Mouse (Mus musculus) urinary bladder, adult 18-20 months (tissue): Measurements from ENCODE around the gene Kdm4b.

Experiments
- DNase-seq, 2 experiments: peaks; one replicate each; pipeline ENCODE4 v3.0.0; 2022; ENCODE audit warnings: low spot score in 2 of 2, mixed read lengths in 2 of 2

Kdm4b gene

DNA sequence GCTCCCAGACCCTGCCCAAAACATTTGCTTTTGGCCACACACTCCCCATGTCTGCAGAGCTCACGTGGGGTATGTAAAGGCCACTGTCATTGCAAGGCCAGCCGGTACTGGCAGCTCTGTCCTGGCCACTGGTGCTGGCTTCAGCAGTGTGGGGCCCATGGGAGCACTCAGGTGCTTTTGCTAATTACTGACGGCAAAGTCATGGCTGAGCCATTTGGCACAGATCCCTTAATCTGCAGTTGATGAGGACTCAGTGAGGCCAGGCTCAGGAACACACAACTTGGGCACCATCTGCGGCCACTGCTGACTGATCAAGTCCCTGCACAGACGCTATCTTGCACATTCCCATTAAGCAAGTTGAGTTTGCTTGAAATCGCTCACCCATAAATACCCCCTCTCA lies 59.0 kb downstream of the Kdm4b start:
- no peak for DNase-seq

DNA sequence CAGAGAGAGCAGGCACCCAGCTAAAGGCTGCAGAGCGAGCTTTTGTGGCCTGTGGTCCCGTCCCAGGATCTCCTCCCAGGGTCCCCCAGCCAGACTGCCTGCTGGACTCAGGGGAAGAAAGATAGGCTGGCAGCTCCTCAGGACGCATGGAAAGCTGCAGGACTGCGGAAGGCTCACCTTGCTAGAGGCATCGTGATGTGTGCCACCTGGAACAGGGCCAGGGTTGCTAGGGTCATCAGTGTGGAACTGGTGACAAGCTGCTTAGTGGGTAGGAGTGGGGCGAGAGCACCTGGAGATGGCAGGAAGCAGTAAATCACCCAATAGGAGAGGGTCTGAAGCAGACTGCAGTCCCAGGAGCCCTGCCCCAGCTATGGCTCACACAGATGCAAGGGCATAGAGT lies 61.8 kb downstream of the Kdm4b start:
- no peak for DNase-seq

DNA sequence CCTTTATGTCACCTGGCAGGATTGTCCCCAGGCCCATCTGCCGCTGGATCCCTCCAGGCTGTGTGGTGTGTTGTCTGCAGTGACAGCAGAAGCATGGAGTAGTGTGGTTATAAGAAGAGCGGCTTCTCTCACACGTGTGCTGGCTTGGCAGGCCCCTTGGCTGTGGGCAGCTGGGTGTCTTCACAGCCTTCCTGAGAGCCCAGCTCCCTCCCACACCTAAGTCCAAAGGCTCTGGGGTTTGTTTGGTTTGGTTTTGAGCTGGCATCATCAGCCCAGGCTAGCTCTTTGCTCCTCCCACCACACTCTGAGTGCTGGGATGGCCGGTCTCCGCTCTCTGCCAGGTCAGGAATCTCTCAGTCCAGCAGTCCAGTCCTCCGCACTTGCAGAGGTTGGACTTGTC lies 67.4 kb downstream of the Kdm4b start:
- DNase-seq = no peak

DNA sequence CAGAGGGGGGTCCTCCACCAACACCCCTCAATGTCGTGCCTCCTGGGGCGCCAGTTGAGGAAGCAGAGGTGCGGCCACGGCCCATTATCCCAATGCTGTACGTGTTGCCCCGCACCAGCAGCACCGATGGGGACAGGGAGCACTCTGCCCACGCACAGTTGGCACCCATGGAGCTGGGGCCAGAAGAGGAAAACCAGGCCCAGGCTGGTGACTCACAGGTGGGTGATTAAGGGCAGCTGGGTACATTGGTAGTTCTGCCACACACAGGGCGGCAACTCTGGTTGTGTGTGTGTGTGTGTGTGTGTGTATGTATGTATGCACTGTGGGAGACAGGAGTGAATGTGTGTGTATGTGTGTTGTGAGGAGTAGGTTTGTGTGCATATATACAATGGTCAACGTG lies 68.0 kb downstream of the Kdm4b start:
- no peak for DNase-seq

DNA sequence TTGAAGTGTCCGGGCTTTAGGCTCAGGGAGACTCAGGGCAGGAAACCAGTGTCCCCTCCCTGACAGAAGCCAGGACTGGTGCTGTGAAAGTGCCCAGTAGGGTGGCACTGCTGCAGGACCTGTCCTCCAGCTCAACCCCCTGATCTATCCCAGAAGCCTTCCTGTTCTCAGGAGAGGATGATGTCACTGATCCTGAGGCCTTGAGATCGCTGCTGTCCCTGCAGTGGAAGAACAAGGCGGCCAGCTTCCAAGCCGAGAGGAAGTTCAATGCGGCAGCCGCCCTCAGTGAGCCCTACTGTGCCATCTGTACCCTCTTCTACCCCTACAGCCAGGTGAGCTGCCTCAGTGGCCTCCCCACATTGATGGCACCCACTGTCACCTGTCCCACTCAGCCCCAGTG lies 70.2 kb downstream of the Kdm4b start:
- DNase-seq = no peak

DNA sequence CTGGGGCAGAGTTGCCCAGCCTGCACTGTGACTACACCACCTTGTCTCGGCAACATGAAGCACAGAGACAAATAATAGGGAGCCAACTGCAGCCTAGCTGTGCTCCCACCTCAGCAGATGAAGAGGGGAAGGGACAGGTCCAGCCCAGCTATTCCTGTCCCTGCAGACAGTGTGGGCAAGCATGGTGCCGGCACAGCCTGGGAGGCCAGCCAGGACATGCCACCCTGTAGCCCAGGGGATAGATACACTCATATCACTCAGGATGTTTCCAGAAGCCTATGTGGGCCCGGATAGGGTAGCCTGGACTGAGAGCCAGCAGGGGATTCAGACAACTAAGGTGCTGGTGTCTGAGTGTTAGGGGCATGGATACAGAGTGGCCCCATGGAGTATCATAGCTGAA lies 74.4 kb downstream of the Kdm4b start:
- no peak for DNase-seq

DNA sequence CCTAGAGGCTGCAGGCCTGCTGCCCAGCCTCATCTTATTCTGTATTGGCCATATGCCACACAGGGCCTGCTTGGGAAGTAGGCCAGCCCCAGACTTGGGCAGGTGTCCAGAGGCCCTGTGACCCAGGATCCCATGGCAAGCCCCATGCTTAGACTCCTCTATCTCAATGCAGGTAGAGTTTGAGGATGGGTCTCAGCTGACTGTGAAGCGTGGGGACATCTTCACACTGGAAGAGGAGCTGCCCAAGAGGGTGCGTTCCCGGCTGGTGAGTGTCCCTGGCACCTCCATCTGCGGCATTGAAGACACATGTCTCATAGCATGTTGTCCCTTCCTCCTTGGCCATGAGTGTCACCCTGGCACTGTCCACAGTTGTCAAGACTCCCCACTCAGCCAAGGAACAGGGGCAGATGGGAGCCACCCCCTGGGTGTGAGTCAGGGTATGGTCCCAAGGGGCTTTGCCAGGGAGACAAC lies 75.2 kb downstream of the Kdm4b start:
- DNase-seq = no peak

DNA sequence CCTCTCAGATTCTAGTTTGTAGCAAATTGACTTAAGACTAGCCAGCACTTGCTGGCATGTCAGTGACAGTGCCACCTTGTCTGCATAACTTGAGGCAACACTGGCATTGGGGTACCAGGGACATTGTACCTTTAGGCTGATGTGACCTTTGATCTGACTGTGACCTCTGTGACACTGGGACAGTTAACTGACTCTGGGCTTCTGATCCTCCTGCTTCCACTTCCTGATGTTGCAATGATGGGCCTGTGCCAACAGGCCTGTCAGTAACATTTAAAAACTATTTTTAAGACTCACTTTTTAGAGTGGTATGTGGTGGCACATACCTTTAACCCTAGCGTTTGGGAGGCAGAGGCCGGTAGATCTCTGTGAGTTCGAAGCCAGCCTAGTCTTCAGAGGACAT lies 79.5 kb downstream of the Kdm4b start:
- DNase-seq = no peak

DNA sequence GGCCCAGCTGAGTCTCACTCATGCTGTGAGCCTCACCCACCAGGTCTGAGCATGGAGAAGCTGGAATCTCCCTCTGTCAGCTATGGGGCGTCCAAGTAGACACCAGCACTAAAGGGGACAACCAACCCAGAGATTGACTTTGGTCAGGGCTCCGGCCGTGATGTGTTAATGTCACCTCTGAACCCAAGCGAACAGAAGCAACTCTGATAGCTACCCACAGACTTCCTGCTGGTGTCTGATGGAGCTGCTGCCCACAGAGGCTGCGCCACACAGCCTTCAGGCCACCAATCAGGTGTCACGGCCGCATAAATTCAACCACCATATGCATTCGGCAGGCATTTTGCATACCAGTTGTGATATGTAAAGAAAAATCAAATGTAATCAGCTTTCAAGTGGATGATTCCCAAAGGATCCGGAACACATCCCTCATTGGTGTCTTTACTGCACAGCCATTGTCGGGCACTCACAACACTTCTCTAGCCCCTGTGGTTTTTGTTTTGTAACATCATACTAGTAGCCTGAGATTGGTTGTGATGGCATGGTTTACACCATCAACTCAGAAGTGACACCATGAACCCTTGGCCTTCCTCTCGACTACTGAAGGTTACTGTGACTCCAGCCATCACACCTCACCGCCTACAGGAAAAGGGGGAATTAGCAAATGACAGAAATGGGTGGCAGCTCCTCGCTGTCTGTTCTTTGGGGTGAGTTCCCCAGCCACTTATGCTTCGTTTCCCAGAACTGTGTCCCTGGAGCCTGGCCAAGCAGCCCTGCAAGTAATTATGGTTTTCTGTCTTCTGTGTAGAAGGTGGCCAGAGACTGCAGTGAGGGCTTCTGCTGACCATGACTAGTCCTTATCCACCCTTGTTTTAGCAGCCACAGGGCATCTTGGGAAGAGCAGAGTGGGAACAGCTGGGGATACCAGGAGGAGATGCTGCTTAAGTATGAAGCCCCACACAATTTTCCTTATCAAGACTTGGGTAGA lies 80.3 kb downstream of the Kdm4b start:
- no peak for DNase-seq

DNA sequence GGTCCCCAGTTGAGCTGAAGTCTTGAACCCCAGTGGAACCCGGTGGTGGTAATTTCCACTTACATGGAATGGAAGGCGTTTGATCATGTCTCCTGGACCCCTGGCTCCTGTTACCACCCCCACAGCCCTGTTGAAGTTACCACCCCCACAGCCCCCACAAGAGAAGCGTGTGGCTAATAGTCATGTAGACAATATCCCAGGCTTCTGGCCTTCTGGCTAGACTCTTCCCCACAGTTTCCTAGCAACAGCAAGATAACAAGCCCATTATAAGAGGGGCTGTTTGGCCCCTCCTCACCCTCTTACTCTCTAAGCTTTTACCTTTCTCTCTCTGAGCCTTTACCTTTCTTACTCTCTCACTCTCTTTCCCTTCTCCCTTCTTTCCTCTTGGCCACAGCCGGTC lies 81.0 kb downstream of the Kdm4b start:
- DNase-seq = no peak

DNA sequence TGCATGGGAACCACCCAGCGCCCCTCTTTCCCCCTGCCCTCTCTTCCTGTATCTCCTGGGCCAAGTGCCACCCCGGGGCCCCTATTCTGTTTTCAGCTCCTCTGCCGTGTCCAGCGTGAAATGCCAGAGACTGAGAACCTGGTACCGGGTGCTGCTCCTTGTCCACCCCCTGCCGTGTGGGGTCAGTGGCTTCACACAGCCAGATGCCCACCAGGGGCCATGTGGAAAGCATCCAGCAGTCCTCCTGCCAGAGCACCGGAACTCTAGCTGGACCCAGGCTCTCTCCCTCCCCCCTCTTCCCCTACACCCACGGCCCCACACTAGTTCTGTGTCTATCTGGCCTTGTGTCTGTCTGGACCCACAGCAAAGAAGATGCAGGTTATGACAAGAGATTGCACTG lies 81.5 kb downstream of the Kdm4b start:
- DNase-seq = no peak

DNA sequence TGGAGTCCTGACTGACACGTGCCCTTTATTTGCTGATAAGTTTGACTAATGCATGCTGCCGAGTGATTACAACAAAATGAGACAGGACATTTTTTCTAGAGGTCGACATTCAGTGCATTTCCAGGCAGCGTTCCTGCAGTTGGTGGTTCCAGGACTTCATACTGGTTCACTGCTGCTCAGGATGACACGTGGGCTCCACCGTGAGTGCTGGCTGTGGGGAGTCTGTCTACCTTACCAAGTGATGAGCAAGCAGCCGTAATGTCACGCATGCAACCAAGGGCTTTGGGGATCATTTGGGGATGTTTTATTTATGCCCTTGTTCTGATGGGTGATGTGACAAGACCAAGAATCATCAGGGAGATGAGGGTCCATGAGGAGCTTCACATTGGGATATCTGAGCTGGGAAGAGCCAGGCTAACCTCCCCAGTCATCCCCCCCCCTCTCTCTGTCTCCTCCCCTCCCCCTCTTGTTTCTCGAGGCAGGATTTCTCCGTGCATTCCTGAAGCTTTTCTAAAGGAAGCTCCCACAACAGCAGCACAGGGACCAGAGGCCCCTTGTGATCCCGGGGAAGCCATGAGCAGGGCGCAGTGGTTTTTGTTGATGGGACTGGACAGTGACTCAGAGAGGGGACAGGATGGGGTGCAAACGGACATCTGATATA lies 83.2 kb downstream of the Kdm4b start:
- no peak for DNase-seq

DNA sequence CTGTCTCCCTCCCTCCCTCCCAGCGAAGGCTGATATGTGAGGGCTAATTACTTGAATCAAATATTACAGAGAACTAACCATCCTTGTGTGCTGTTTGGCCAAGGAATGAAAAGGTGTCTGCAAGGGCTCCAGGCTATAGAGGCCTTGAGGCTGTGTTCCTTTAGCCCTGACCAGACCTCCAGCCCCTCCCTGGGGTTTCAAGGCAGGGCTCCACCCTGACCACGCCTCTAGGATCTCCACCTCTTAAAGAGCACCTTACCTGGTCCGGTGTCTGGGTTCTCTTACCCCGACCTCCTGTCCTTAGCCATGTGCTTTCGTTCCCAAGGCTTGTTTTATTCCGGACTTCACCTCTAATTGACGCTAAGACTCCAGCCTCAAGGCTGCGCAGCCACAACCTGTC lies 83.9 kb downstream of the Kdm4b start:
- DNase-seq = no peak

DNA sequence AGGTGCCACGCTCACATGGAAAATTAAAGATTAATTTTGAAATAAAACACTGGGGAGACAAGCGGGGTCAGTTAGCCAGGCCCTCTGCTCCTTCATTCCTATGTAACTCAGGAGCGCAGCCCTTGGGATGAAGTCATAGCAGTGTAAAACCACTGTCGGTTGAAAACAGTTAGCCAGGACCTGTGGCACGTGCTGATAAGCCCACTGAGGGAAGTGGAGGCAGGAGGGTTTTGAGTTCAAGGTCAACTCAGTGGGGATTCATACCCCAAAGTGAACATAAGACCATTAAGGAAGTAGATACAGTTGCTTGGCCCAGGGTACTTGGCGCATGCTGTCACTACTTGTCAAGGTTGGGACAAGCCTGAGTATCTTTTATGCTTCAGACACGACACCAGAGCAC lies 85.6 kb downstream of the Kdm4b start:
- DNase-seq = no peak

DNA sequence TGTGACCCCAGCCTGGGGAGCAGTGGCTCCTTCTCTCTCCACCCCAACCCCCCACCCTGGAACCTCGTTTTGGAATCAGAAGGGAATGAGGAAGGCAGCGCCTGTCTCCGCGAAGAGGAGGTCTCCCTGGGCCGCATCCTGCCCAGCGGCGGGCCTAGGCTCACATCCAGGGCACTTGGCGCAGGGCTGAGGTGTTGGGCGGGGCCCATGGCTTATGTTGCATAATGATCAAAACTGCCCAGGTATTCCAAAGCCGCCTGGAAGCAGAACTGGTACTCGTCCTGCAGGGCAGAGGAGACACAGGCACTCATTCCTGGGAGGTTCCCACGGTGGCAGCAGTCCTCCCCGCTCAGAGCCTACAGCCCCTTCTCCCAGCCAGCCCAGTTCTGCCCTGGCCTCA lies 87.3 kb downstream of the Kdm4b start:
- DNase-seq = no peak

DNA sequence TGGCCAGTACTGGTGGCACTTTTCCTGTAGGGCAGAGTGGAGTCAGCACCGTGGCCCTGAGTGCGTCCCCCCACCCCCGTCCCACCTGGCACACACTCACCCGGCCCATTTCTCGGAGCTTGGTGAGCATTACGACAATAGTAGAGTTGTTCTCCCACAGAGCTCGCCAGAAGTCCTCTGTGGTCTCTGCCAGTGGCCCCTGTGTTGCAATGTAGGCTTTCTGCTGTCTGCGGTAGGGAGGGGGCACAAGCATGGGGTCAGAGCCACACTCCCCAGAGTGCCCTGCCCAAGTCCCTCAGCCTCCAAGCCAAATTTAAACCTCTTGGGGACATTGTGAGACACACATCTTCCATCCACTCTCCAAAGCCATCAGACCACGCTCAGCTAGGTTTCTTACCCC lies 88.9 kb downstream of the Kdm4b start:
- DNase-seq = no peak

DNA sequence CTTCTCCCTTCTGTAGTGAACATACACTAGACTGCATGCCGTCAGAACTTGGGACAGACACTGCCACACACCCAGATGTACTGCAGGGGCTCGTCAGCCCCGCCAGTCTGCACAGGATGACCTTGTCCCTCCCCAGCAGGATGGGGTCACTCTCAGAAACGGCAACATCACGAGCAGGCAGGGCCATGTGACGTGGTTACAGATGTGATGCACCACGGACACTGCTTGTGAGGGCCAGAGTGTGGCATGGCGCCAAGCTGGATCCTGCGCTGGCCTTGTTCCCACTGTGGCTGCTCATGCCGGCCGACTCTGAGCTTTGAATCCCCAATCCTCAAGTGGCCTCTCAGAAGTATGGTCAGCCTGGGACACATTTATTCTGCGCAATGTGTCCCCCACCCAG lies 92.4 kb downstream of the Kdm4b start:
- DNase-seq = no peak

DNA sequence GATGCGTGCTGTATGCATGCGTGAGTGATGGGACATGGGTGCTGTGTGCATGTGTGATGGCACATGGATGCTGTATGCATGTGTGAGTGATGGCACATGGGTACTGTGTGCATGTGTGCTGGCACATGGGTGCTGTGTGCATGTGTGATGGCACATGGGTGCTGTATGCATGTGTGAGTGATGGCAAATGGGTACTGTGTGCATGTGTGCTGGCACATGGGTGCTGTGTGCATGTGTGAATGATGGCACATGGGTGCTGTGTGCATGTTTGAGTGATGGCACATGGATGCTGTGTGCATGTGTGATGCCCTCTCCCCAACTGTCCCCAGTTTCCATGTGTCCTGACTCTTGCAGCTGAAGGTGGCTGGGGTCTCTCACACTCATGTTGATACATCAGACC lies 94.2 kb downstream of the Kdm4b start:
- no peak for DNase-seq

DNA sequence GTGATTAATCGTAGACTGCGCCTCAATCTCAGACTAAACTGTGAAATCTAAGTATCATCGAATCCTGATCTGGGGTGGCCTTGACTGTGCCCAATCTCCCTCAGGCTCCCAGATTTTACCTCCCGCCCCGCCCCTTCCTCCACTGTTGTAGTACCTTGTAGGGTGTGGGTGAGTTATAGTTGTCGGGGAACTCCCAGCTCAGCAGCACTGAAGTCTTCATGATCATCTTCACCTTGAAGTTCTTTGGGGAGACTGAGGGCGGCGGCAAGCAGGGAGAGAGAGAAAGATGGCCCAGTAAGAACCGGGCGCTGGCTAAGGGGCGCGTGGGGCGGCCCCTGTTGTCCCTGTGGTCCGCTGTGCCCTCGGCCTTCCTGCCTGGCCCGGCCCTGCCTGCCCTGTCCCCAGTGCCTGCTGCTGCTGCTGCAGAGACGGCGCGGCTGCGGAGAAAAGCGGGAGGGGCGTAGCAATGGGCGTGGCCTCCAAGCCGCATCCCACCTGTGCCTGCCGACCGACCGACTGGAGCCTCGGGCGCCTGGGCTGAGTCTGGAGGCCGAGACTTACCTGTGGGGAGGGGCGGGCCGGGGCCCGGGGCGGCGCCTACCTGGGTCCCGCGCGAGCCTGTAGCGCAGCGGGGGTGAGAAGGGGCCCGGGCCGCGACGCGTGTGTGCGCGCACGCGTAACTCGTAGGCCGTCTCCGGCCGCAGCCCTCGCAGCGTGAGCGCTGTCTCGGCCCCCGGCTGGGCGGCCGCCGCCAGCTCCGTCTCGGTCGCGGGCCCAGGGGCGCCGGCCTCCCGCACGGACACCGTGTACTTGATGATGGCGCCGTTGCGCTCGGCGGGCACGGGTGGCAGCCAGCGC lies 99.1 kb downstream of the Kdm4b start:
- DNase-seq = peak; percentile 64 to 69

DNA sequence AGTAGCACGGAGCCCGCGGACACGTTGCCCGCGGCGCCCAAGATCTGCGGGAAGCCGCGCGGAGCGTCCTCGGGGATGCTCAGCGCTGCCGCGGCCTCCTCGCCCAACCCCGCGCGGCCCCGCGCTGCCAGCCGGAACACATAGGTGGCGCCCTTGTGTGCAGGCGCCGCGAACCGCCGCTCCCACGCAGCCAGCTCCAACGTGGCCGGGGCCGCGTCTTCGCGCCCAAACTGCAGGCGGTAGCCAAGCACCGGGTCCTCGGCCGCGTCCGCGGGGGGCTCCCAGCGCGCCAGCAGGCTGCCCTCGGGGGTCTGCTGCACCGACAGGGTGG lies 99.7 kb downstream of the Kdm4b start:
- DNase-seq = peak; percentile 54 to 88

DNA sequence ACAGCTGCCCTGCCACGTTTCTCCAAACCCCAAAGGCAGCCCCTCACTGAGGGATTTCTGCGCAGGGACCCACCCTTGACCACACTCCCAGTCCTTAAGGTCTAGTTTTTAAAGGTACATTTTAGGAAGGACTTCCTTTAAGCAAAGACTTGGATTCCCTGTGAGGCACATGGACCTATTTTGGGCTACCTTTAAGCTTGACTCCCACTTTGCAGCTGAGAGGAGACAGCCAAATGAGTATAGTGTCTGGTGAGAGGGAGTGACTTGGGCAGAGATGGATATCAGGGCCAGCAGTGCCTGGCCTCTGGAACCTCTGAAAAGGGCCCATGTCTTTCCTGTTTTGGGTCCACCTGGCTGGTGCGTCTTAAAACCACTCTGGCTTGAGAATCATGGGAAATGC lies 100.1 kb downstream of the Kdm4b start:
- no peak for DNase-seq

DNA sequence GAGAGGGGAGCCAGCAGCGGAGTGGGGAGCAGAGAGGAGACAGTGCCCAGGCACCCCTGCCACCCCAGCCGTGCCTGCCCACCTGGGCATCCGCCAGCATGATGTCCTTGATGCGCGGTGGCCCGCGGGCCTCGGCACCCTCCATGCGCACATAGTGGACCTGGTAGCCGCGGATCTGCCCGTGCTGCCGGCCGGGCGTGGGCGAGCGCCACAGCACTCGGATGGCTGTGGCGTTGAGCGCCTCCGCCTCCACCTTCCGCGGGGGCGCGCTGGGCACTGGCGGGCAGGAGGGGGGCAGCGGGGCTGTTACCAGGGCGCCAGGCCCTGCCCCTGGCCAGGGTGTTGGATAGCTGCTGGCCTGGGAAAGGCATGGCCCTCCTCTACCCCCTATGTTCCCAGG lies 102.0 kb downstream of the Kdm4b start:
- no peak for DNase-seq
